Mouse (Mus musculus) layer of hippocampus, postnatal 25 days (tissue): Measurements from ENCODE around the gene Gpatch3. TPM values are rescaled to one million over a fixed set of nuclear protein-coding genes. Genes with fewer than 3 reads are reported as not detected.
A peak's percentile ranks its signal among the peaks of the same experiment; 100 is the strongest.

Experiments used
- DNase-seq, 2 experiments: peaks; one replicate each; pipeline ENCODE4 v3.0.0; 2022; ENCODE audit warnings: mixed read lengths in 2 of 2, low spot score in 1 of 2; ENCODE audit errors: extremely low spot score in 1 of 2
- total RNA-seq, 2 experiments: library from RNA; stranded (reverse); gene quantifications; 2 replicates each; pipeline ENCODE4 v1.2.3; 2021

The Gpatch3 gene
- total RNA-seq, 2 experiments from 2014 or later: 8.2 to 9.5 TPM

DNA sequence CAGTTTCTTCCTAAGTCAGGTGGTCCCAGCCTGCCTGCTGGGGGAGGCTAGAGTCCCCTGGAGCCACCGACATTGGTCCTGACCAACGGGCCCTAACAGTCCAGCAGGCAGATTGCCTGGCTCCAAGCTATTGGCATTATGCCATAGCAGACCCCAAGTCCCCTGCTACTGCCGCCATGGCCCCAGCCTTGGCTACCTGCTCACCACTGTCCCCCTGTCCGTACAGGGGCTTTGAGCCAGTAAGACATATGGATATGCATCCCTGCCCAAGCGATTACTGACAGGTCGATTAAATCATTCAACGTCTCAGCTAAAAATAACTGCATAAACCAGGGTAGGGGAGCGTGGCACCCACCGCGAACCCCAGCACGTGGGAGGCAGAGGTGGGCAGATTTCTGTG lies 43.4 kb downstream of the Gpatch3 start:
- no peak for DNase-seq

DNA sequence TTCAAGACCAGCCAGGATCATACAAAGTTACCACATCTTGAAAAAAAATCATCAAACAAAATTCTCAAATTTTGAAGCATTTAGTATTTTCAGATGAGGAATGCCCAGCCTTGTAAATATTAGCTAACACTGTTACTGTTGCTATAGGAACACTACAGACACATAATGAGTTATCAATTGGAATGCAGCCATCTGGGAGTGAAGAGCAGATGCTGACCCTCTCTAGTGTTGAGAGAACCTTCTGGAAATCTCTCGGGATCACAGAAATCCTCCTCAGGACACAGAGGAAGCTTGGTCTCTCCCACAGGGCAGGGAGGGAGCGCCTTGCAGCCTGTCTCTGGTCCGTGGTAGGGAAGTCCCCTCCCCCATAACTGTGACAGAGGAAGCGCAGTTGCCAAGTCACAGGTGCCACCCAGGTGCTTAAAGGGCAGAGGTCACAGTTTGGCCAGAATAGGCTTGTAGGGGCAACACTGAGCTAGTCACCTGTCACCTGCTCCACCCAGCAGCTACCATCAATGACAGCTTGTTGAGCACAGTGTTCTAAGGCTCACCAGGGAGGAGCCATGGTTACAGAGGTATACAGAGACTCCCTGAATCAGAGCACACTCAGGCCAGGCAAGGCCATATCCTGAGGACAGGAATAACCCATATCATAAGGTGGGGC lies 45.1 kb downstream of the Gpatch3 start:
- DNase-seq: no peak

GRCm38 (mm10) chr4:133620668-133621067 lies 46.1 kb downstream of the Gpatch3 start:
- DNase-seq: no peak

DNA sequence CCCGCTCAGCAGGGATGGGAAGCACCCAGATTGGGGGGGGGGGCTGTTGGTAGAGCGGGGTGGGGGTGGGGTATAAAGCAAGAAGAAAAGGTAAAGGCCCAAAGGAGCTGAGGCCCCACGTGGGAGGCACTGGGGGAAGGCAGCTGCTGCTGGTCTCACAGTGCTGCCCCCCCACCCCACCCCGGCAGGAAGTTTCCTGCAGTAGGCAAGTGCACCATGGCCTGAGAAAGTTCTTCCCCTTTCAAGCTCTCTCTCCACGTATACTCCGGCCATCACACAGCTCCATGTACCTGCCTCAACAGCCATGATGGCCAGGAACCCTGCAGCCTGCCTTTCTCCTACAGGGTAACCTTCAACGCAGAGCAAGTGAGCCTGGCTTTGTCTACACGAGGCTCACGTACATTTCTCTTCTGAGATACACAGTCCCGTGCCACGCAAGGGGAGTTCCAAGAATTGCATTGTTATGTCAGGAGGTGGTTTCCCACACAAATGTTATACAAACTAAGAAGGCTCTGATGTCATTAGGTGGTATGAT lies 47.7 kb downstream of the Gpatch3 start:
- DNase-seq: no peak

DNA sequence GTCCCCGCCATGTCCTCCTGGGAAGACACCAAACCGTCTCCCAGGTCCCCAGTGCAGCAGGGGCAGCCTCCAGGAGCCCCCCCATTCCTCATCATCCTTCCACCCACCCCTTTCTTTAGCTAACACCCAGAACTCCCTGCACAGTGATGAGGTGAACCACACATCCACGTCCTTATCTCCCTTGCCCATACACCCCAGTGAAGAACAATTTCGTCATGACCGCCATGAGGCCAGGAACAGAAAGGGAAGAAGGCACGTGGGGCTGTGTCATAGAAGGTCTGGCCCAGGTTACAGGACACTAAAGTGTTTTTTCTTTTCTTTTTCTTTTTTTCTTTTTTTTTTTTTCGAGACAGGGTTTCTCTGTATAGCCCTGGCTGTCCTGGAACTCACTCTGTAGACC lies 50.3 kb downstream of the Gpatch3 start:
- no peak for DNase-seq

DNA sequence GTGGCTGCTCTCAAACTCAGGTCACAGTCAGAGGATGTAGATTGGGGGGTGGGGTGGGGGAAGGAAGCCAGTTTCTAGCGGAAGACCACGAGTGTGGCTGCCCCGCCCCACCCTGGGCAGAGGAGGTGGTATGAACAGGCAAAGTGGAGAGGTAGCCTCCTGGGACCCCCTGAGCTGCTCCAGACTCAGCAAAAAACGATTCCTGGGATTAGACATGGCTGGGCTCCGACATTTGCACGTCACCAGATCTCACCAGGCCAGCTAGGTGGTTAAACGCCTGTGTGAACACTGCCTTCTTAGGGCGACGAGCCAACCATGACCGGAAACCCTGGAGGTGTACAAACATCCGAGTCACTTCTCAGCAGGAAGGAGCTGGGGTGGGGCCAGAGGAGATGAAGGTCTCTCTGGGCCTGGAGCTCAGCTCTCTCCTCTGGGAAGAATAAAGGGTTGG lies 51.1 kb downstream of the Gpatch3 start:
- no peak for DNase-seq

DNA sequence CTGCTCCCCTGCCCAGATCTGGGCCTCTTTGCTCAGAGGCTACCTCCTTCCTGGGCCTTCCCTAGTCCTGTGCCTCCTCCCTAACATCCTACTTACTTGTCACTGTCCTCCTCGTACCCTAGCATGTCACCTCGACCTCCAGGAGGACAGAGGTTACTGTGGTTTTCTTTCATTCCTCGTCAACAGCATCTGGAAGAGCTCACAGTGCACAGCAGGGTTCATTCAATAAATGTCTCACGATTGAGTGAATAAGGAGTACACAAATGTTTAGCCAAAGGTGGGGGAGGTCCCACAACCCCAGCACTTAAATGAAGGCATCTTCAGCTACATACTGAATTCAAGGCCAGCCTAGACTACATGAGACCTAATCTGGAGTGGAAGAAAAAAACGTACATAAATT lies 51.7 kb downstream of the Gpatch3 start:
- no peak for DNase-seq

- no peak for DNase-seq
Measured at GRCm38 (mm10) chr4:133626621-133627020, 52.1 kb downstream of the Gpatch3 start.

- DNase-seq: no peak
Measured at GRCm38 (mm10) chr4:133627039-133627438, 52.5 kb downstream of the Gpatch3 start.

DNA sequence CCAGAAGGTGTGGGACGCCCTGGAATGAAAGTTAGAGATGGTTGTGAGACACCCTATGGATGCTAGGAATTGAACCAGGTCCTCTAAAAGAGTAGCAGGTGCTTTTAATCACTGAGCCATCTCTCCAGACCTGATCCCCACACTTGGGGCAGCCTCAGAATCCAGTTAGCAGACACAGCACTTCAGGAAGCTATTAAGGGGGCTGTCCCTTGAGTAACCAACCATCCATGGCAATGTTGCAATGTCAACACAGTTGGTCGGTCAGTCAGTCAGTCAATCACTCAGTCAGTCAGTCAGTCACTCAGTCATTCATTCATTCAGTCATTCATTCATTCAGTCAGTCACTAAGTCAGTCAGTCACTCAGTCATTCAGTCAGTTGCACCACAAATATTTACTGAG lies 54.0 kb downstream of the Gpatch3 start:
- no peak for DNase-seq

DNA sequence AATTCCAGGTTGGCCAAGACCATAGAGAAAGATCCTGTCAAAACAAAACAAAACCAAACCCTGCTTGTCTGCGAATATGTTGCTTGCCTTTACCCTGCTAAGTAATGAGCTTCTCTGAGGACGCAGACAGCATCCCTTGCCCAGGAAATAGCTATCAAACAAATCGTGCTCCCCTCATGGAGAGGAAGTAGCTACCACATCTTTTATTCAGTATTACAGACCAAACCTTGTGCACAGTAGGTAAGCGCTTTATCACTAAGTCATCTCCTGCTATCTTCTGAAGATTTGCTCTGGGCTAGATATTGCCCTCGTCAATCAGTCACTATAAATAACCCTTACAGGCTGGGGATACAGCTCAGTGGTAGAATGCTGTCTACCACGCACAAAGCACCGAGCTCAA lies 54.6 kb downstream of the Gpatch3 start:
- DNase-seq: no peak

GRCm38 (mm10) chr4:133630326-133630920 lies 55.9 kb downstream of the Gpatch3 start:
- no peak for DNase-seq

DNA sequence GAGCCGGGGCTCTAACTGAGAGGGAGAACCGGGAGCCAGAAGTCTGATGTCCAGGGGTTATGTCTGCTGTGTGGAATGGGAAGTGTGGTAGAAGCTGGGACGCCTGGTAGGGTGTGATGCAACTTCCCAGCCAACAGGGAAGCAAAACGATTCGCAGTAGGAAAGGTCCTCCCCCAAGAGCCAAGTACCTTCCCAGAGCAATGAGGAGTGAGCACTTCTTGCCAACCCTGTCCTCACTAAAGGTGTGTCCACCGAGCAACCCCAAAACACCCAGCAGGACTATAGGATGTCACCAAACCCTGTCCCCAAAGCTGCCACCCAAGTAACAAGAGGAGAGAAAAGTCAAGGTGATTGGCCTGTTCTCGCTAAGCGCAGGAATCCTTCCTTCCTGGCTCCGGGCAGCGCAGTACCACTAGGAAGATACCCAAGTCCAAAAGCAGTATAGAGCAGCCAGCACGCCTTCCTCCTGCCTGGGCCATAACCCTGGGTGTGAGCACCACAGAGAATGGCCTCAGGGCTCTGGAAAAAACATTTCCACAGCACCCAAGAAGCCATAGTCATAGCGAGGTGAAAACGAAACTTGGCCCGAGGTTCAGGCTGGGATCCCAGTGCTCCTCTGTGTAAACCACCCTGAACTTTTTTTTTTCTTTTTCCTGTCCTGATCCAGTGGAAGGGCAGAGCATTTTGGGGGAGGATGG lies 56.7 kb downstream of the Gpatch3 start:
- DNase-seq: no peak

DNA sequence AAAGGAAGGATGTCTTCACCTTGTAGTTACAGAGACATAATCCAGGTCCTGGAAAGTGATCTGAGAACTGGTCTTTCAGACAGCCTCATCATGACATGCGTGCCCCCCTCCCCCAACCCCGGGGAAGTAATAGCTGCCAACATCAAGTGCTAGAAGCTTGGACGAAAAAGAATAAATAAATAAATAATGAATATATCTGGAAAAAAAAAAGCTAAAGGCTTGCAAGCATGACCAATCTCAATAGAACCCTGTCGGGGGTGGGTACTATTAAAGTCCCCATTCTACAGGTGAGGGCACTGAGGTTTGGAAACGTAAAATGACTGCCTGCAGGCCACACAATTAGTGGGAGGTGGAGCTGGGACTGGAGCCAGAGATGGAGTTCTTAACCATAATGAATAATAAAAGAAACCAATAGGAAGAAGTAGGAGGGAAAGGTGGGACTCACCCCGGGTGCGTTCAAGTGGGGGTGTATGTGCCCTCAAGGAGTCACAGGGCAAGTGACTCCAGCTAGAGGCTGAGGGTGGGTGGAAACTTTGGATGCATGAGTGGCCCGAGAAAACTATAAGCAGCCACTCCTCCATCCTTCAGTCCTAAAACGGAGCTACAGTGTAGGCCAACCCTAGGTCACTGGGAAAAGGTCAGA lies 57.3 kb downstream of the Gpatch3 start:
- DNase-seq: no peak

GRCm38 (mm10) chr4:133632483-133633327 lies 58.2 kb downstream of the Gpatch3 start:
- peak in 1 of 2 experiments; percentile 52 for DNase-seq

- peak; percentile 85 to 88 for DNase-seq
Measured at GRCm38 (mm10) chr4:133633332-133634042, 58.9 kb downstream of the Gpatch3 start.
